Mouse (Mus musculus) sigmoid colon, adult 10 weeks (tissue): ENCODE results near the gene Flywch1. TPM values are rescaled to one million over a fixed set of nuclear protein-coding genes. Genes with fewer than 3 reads are reported as not detected.

ENCODE experiments used
- polyA plus RNA-seq: library from polyadenylated mRNA; stranded (reverse); fragments of 350-450 nt; fragmentation: Illumina TruSeq; extraction: RNeasy Lipid Tissue Mini Kit (QIAGEN cat#74804); gene quantifications from one replicate; pipeline ENCODE4 v1.2.3, GENCODE M21; 2014; ENCODE audit warnings: low read depth, low replicate concordance

Gene Flywch1
- polyA plus RNA-seq, result 1.2 TPM

DNA sequence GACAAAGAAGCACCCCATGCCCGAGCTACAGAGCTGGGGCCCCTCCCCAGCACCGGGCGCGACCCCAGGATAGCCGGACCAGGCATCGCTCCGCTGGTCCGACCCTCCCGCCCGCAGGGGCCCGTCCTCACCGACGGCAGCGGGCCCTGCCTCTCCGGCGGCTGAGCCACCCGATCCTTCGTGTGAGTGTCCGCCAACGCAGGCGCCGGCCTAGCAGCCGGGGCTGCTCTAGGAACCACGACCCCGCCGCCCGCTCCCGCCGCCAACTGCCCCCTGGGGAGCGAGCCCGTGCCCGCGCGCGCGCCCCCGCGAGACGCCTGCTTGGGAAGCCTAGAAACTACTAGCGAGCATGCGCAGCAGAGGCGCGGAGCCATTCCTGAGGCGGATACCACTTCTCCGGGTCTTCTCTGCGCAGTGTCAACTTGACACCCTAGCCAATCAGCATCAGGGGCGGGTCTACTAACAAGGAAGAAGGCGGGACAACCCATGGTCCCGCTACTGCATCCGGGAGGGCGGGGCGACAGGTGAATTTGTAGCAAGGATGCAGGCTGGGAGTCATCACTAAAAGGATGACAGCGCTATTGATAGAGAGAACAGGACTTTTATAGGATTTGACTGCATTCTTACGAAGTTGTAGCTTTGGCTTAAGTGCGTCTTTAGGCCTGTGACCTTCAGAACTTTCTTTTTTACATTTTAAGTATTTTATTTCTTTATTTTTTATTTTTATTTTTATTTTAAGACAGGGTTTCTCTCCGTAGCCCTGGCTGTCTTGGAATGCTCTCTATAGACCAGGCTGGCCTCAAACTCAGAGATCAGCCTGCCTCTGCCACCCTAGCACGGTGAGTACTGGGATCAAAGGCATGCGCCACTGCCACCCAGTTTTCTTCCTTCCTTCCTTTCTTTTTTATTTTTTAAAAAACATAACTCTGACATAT is at the start of gene Flywch1:
Gene Flywch1 (minus strand): TSS at position 319 of the 935 bp plus-strand sequence.

DNA sequence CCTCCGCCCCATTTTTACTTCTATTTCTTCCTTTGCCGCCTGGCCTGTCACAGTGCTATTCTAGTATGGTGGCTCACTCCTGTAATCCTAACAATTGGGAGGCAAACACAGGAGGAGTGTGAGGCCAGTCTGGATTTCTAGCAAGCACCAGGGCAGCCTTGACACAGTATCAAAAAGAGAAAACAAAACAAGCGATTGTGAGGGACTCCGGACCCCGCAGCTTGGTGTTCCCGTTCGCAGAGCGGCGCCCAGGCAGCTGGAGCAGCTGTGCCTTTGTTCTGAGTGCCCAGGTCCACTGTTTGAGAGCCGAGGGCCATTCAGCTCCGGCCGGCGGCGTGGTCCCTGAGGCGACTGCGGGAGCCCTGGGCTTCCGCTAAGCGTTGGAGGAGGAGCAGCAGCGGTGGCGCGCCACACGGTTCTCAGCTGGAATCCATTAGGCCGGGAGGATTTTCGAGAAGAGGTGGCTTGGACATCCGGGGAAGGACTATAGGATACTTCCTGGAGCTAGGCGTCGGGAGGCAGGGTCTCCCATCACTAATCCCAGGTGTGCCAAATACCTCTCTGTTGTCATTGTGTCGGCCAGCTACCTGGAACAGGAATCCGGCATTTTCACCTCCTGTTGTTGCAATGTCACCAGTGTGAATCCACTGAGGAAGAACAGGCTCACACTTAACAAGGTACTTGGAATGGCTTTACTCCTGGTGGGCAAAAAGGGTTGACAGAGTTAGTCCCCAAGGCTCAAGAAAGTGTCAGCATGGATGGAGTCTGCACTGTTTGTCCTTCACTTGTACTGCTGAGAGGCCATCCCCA is 19.1 kb upstream of the Flywch1 start, which contains the start of gene Srrm2:
Gene Srrm2 (plus strand): TSS at position 264 of the 810 bp plus-strand sequence.

DNA sequence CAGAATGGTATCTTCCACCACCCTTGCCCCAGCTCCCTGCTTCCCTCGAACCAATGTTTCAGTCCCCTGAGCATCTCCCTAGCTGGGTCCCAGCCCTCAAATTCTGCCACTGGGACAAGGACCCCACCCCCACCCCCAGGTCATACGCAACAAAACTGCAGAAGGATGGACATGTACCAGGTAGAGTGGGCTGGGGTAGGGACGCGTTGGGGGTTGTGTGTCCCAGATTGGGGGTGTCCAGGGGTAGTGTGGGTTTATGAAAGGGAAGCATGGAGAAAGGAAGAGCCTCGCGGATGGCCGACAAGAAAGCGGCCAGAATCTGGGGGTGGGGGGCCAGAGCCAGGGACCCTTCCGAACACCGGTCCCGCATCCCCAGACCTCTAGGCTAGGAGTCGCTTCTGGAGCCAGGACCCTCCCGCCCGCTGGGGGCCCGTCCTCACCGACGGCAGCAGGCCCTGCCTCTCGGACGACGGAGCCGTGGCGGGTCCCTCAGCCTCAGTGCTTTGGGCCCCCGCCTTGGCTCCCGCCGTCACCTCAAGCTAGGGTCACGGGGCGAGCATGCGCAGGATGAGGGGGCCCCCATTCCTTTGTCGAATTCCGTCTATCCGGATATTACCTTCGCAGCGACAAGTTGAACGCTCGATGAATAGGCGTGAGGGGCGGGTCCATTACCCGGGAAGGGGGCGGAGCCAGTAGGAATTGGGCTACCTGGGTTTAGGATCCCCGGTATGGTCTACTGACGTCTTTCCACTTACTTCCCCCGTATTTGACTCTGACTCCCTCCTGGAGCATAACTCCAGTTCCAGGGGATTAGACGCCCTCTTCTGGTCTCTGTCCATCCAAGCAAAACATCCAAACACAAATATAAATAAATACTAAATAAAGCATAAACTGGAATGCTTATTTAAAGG is 14.4 kb upstream of the Flywch1 start, which contains the start of gene Flywch2:
Gene Flywch2 (minus strand): TSS at position 521 of the 911 bp plus-strand sequence.

DNA sequence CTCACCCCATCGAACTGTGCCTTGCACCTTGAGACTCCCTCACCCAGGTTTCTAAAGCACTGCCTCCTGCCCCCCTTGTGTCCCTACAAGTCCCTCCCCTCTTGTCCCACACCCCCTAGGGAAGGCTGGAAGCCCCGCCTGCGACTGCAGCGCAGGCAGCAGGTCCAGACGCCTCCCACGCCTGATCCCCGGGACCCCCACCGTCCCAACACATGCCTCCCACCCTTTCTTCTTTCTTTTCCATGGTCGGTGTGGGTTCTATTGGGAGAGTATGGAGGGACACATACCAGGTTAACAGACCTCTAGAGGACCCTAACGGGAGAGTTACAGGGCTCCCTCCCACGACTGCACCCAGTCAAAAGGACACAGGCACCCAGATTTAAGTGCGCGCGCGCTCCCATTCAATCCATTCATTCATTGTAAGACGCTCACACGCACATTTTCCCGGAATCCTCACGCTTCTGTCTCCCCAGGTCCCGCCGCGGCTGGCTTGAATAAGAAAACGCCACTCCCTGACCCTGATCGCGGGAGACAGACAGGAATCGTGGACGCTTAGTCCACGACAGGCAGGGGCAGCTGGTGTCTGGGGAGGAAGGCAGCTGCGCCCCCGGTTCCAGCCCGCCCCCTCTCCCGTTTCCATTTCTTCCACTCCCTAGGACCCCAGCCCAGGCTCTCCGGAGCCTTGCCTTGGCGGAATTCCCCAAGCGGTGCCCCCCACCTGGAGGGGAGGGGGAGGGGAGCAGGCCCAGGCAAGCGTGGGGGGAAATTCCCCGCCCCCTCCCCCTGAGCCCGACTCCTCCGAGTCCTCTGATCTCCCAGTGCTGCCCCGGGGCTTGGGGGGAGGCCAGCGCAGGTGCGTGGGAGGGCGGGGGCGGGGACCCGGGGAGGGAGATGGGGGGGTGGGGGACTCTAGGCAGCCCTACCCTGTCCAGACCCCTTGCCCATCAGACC is 25.8 kb downstream of the Flywch1 start, which contains the start of gene Kremen2:
Gene Kremen2 (minus strand): TSS at position 533 of the 951 bp plus-strand sequence.

DNA sequence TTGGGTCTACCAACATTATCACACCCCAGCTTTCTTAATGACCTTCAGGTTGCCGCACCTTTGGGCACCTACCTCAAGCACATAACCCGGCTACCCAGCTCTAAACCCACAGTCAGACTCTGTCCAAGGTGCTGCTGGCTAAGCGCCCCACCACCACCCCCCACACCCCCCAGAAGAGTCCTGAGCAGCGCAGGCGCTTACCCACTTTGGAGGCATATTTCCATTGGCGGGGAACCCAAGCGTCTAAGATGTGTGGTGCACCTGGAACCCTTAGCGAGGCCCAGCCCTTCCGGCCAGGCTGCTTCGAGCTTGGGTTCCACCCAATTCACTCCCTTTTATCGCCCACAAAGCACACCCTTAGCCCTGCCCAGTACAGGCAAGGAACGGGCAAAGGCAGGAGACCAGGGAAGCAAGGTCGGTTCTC is 30.8 kb downstream of the Flywch1 start, which contains the start of gene Paqr4:
Gene Paqr4 (minus strand): TSS at position 270 of the 424 bp plus-strand sequence.

DNA sequence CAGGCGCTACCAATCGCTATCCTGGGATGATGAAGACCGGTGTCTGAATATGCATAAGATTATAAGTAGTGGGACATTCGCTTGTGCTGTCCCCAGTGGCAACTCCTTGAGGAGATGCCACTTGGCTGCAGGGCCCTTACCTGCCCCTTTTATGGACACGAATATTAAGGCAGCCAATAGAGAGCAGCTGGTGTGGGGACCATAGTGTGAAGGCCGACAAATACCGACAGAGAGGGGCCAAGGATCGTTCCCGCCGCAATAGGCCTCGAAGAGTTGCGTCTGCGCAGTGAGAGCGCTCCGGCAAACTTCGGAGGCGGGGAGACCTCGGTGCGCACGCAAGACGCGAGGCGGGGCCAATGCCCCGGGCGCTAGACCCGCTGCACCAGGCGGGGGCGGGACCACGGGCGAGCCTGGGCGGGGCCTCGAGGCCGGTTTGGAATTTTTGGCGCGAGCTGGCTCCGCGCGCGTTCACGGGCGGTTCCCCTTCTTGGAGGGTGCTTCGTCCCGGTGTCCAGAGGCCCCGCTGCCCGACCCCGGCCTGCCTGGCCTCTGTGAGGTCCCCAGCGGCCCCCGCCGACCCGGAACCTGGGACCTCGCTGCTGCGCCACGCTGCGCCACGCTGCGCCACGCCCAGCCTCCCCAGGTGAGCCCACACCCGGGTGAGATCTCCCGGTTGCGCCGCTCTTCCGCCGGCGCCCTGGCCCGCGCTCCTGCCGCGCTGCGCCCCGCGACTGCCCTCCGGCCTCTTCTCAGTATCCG is 45.2 kb downstream of the Flywch1 start, which contains the start of gene Pkmyt1:
Gene Pkmyt1 (plus strand): TSS at position 338 of the 759 bp plus-strand sequence.

DNA sequence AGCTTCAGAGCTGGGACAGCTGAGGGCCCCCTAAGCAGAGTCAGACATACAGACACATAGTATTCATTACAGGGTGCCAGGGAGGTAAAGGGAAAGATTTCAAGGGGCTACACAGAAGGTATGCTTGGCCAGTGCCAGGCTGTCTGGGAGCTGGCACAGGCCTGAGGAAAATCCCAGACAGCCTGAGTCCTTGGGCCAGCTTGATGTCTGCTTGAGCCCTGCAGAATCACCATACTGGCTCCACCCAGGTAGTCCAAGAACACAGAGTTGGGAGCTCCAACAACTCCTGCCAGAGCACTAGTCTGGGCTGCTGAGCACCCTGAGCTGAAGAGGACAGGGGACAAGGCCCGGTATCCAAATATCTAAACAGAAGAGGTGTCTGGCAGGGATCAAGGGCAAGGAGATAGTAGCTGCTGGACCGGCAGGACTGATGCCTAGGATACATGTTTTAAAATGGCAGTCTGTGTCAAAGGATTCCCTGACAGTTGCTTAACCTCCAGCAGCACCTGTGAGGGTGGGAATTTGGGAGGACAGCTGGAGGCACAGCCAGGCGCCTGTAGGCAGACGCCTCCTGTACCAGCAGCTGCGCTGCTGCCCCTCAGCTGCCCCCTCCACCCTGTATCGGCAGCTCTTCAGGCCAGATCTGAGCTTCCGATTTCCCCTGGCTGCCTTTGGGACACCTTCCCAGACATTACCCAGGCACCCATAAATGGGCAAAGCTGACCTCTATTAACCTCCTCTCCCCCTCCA is 48.9 kb downstream of the Flywch1 start, which contains the start of gene 1520401A03Rik:
Gene 1520401A03Rik (minus strand): TSS at position 408 of the 750 bp plus-strand sequence.

Other genes starting within 250 kb of the Flywch1 start
- gene Zfp213, start 207.4 kb downstream of the Flywch1 start, polyA plus RNA-seq, result 0.32 TPM
- not detected for gene Zfp13, start 172.1 kb downstream of the Flywch1 start, polyA plus RNA-seq
- not detected for gene Zscan10, start 170.7 kb downstream of the Flywch1 start, polyA plus RNA-seq
- gene Mmp25, start 126.3 kb downstream of the Flywch1 start, polyA plus RNA-seq, result 0.13 TPM
- 1.8 TPM for gene Bicdl2, start 111.1 kb downstream of the Flywch1 start, polyA plus RNA-seq
- gene Hcfc1r1, start 98.0 kb downstream of the Flywch1 start, polyA plus RNA-seq, result 7.9 TPM
- gene Thoc6, start 97.7 kb downstream of the Flywch1 start, polyA plus RNA-seq, result 1.4 TPM
- 0.88 TPM for gene Tnfrsf12a, start 94.1 kb downstream of the Flywch1 start, polyA plus RNA-seq
- not detected for gene Cldn6, start 92.4 kb downstream of the Flywch1 start, polyA plus RNA-seq
- not detected for gene Cldn9, start 87.6 kb downstream of the Flywch1 start, polyA plus RNA-seq
- not detected for gene 1520401A03Rik, start 48.8 kb downstream of the Flywch1 start, polyA plus RNA-seq
- 2.1 TPM for gene Pkmyt1, start 45.3 kb downstream of the Flywch1 start, polyA plus RNA-seq
- 20.3 TPM for gene Paqr4, start 30.7 kb downstream of the Flywch1 start, polyA plus RNA-seq
- gene Kremen2, start 25.8 kb downstream of the Flywch1 start, polyA plus RNA-seq, result 0.41 TPM
- 1.5 TPM for gene Flywch2, start 14.5 kb upstream of the Flywch1 start, polyA plus RNA-seq
- gene Srrm2, start 18.9 kb upstream of the Flywch1 start, polyA plus RNA-seq, result 275 TPM
- gene Elob, start 57.5 kb upstream of the Flywch1 start, polyA plus RNA-seq, result 15.1 TPM
- gene Prss33, start 64.5 kb upstream of the Flywch1 start, polyA plus RNA-seq, result not detected
- 115 TPM for gene Prss32, start 72.3 kb upstream of the Flywch1 start, polyA plus RNA-seq
- 1.9 TPM for gene Prss41, start 72.6 kb upstream of the Flywch1 start, polyA plus RNA-seq
- not detected for gene Prss21, start 96.5 kb upstream of the Flywch1 start, polyA plus RNA-seq
- not detected for gene Dcpp1, start 109.3 kb upstream of the Flywch1 start, polyA plus RNA-seq
- not detected for gene Dcpp2, start 109.3 kb upstream of the Flywch1 start, polyA plus RNA-seq
- gene Dcpp3, start 145.9 kb upstream of the Flywch1 start, polyA plus RNA-seq, result not detected
- gene Sbp, start 170.1 kb upstream of the Flywch1 start, polyA plus RNA-seq, result not detected
- gene Sbpl, start 183.7 kb upstream of the Flywch1 start, polyA plus RNA-seq, result not detected
- gene Prss30, start 209.0 kb upstream of the Flywch1 start, polyA plus RNA-seq, result 32.7 TPM
- gene Prss22, start 226.5 kb upstream of the Flywch1 start, polyA plus RNA-seq, result not detected